Mouse (Mus musculus): ENCODE results near the gene Mmadhc.

Gene Mmadhc

DNA sequence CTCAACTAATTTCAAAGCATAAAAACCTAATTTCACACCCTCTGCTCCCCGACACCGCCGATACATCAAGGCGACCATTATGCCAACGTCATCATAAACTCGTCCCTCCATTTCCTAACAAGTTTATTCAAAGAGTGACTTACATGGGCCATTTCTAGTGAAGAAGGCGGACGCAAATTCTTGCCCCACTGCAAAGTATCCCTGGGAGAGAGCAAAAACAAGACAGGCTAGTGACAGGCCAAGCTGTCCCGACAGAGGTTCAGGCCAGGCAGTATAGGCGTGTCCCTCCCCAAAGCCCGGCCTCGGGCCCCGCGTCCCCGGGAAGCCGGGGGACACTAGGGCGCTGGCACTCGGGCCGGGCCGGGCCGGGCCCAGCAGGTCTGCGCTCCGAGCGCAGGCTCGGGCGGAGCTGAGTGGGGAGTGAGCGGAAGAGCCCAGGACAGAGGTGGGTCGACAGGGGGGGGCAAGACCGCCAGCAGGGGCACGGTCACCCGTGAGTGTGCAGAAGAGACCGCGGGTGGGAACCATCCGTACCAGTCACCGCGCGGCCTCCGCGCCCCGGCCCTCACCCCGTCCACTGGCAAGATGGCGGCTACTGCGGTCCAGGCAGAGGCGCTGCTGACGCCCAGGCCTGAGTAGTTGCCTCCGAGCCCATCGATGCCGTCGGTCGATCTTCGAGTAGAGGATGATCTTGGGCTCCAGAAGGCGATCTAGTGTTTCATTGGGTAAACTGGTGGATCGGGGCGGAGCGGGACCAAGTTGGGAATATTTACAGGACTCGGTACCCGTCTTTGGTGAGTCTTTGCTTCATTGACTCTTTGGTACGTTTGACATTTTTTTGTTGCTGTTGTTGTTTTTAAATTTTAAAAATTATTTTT, at the start of gene Mmadhc:
TSS of gene Mmadhc (minus strand) at position 693 of the 878 bp plus-strand sequence.
- DNase-seq, result peak; percentile 94

GRCm38 (mm10) chr2:50343598-50343997, 47.0 kb upstream of the Mmadhc start:
- no peak for DNase-seq

- DNase-seq, result no peak
Measured at GRCm38 (mm10) chr2:50339061-50339460, 42.5 kb upstream of the Mmadhc start.

DNA sequence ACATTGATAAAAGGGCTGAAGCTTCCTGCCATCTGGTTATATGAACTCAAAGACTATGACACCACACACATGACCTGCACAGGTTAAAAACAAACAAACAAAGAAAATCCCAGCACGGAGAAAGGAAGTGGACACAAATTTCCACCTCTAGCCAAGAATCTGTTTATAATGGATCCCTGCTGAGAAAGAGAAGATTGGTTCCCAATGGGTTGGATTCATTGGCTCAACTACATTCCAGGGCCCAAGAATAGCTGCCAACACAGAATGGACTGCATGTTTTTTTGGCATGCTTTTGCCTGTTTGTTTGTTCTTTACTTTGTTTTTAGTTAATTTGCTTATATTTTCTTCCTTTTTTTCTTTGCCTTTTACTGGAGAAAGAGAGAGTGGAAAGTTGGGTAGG, 41.0 kb upstream of the Mmadhc start:
- no peak for DNase-seq

DNA sequence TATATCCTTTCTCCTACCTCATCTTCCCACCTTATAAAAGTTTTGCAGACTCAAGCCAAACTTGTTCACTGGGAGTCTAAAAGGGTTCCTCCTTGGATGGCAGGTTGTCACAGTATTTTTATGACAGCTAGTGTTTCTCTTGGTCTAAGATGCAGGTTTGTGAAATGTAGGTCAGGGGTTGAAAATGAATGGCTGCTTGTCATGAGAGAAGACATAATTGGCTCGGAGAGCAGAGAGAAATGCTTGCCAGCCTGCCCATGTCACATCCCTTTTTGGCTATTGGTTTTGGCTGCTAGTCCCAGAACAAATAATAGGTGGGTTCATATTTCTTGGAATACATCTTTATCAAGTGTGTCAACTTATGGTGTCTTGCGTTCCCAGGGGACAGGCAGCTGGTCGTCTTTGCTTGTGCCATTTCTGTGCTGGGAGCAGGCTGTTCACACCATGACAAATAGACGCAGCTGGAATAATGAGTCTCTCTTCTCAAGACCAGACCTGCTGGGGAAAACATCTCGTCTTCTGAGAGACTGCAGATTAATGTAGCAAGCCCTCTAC, 35.2 kb upstream of the Mmadhc start:
- DNase-seq, result no peak

DNA sequence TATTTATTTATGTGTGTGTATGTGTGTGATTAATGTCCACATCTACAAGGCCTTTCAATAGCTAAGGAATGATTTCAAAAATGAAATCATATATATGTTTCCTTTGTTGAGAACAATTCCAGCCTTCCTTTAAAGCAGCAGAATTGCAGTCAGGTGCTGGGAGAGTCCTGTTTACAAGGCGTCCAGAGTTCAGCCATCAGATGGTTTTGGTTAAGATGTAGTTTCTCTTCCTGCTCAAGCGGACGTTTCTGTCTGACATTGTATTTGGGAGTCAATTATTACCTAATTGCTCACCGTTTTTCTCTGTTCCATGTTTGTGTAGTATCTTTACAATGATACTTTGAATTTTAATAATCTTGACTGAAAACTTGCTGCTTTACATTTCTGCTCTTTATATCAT, 31.6 kb upstream of the Mmadhc start:
- no peak for DNase-seq

DNA sequence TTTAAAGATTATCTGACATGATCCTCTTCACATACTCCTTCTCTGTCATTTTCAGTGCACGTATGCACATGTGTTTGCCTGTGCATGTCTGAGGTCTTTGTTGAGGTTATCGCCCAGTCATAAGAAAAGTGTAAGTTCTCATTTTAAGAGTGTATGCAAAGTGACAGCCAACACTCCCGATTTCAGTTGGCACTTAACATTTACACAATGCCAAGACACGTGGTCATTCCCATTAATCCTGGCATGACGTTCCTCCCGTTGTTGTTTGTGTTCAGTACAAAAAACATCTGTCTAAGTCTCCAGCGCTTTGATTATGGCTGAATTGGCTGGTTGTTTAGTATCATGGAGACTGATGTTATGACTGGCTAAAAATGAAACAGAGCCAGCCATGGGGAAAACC, 28.2 kb upstream of the Mmadhc start:
- no peak for DNase-seq

- peak; percentile 16 for DNase-seq
Measured at GRCm38 (mm10) chr2:50306663-50307320, 10.2 kb upstream of the Mmadhc start.

GRCm38 (mm10) chr2:50304824-50305577, 8.4 kb upstream of the Mmadhc start:
- no peak for DNase-seq

- DNase-seq, result no peak
Measured at GRCm38 (mm10) chr2:50296987-50297350, 368 bp upstream of the Mmadhc start.

DNA sequence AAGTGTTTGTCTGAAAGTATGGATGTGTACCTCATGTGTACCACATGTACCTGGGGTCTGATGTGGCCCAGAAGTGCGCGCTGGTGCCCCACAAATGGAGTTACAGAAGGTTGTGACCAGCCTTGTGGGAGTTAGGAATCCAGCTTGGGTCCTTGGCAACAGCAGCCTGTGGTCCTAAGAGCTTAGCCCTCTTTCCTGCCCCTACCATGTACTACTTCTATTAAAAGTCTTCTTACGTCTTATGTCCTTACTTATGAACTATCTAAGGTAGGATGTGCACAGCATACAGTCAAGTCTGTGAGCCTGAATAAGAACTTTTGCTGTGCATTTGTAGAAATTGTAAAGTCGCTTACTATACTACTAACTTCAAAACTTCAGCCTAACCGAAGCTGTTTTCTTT, 1.0 kb downstream of the Mmadhc start:
- DNase-seq, result peak; percentile 11

GRCm38 (mm10) chr2:50294084-50294483, 2.5 kb downstream of the Mmadhc start:
- DNase-seq, result no peak

DNA sequence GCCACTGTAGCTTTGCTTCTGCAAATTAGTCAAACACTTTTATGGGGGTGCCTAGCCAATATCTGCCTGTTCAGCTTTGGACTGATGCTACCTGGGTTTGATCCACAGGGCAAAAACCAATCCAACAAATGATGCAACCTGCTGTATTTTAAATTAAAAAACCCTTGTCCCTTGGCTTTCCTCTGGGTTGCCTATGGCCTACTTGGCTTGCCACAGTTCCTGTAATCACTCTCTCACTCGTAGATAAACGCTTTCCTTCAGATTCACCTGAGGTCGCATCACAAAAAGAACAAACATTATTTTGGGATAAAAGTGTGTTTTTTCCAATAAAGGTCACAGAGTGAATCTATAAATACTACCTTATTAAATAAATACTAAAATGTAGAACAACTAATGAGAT, 3.0 kb downstream of the Mmadhc start:
- DNase-seq, result no peak

GRCm38 (mm10) chr2:50291901-50292300, 4.7 kb downstream of the Mmadhc start:
- no peak for DNase-seq

DNA sequence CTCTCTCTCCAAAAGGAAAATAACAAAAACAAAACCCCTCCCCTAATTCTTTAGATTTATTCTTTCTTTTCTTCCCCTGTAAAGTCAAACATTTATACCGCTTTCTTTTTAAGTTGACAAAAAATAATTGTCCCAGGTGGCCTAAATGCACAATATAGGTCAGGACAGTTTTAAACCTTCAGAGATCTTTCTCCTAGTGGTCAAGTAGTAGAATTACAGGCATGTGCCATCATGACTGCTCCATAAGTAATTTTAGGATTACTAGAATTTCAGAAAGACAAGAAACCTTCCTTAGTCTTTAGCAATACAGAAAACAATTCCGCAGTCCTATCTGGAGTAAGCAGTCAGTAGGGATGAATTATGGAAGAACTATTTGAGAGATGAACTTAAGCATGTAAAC, 5.8 kb downstream of the Mmadhc start:
- no peak for DNase-seq

GRCm38 (mm10) chr2:50284781-50285180, 11.8 kb downstream of the Mmadhc start:
- no peak for DNase-seq

DNA sequence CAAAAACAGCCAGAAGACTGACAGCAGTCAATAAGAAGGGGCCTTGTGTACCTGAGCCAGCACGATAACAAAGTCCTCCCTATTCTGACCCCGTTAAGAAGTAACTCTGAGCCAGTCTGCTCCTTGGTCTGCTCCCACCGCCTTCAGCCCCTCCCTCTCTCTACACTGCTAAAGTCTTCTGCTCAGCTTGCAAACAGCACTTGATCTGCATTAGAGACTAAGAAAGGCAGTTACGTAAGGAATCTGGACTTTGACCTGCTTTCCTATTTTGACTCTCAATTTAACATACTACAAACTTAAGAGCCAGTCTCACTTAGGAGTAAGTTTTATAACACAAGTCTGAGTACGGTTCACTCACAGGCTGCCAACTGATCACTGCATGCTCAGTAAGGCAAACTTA, 12.6 kb downstream of the Mmadhc start:
- DNase-seq, result no peak

GRCm38 (mm10) chr2:50276715-50277114, 19.9 kb downstream of the Mmadhc start:
- no peak for DNase-seq

- no peak for DNase-seq
Measured at GRCm38 (mm10) chr2:50273415-50273814, 23.2 kb downstream of the Mmadhc start.

GRCm38 (mm10) chr2:50272165-50272564, 24.4 kb downstream of the Mmadhc start:
- DNase-seq, result no peak

DNA sequence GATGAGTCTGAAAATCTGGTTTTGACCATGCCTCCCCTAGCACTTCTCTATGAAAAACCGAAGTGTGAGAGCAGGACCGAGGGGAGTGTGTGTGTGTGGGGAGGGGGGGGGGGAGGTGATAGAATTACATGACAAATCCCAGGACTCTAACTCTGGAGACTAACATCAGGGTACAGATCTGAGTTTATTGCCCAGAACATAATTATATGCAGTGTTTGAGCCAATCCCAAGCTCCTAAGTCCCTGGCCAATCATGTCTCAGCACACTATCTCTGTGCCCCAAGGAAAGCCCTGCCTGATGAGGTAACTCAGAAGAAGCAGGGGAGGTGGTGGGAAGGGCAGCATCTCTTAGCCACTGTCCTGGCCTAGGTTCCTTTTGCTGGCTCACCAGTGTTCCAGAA, 28.1 kb downstream of the Mmadhc start:
- DNase-seq, result no peak

DNA sequence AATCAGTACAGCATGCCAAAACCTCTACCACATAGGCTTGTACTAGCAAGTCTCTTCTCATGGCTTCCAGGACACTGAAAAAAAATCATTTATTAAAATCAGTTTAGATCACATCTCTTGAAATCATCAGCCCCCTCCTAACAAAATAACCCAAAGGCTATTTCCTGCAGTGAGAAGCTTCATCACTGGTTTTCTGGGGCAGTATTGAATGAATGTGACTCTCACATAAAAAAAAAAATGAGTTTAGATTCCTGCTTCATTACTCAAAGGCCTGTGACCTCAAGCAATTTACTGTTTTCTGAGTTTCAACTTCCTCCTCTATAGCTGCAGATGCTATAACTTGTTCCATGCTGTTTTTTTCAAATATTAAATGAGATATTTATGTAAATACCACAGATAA, 29.6 kb downstream of the Mmadhc start:
- no peak for DNase-seq

- DNase-seq, result no peak
Measured at GRCm38 (mm10) chr2:50265215-50265785, 31.3 kb downstream of the Mmadhc start.

All from liver (tissue).